Mouse (Mus musculus): Measurements from ENCODE around the gene Prpsap2. TPM values are rescaled to one million over a fixed set of nuclear protein-coding genes. Genes with fewer than 3 reads are reported as not detected.
"Not testable (repeated sequence)": the region's sequence is repeated elsewhere in the genome, so short reads cannot be mapped to it uniquely, and the experiment has no call there.

Gene Prpsap2
- 30.1 and 34.0 TPM in 2 replicates for polyA plus RNA-seq (2016; fragmentation: Nextera tagmentation; extraction: Ambion mirVana)

- peak within 1 kb of the TSS; percentile 88 for H3K27ac ChIP-seq
- peak; percentile 89 for ATAC-seq (ENCODE audit: insufficient number of reproducible peaks, insufficient read depth, low FRiP score, low TSS enrichment, low read depth)
- peaks cover 5% of the 10 kb centered on the region; the same call in 1 of the 2 replicates for H3K36me3 ChIP-seq
These were observed at the start of gene Prpsap2 for GRCm38 (mm10) chr11:61761584-61762407. Gene Prpsap2, minus strand, starts transcription at chr11:61762088.

DNA sequence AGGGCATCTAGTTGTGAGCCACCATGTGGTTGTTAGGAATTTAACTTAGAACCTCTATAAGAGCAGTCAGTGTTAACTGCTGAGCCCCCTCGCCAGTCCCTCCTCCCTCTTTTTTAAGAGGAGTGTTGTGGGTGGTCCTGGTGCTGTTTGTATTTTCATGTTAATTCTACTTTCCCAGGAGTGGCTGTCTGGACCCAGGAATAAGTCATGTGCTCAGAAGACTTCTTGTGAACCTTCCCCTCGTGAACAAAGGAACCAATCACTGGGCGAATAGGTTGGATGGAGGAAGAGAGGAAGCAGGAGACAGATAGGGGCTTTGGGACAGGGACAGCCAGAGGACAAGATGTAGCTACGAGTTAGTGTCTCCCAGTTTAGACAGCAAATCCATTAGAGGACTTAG lies 47.9 kb upstream of the Prpsap2 start:
- H3K9me3 ChIP-seq = no peaks in the 10 kb centered on the region
- H3K4me2 ChIP-seq = no peak overlapping the region
- no peak overlapping the region for H3K27ac ChIP-seq
- no peaks in the 10 kb centered on the region for H3K4me1 ChIP-seq (replicated peaks)
- no peaks in the 10 kb centered on the region for H3K27me3 ChIP-seq
- H3K9ac ChIP-seq (replicated peaks) = no peak overlapping the region
- H3K36me3 ChIP-seq = peaks cover 79% of the 10 kb centered on the region
- H3K4me3 ChIP-seq (replicated peaks) = no peak overlapping the region
- ATAC-seq (ENCODE audit: insufficient number of reproducible peaks, insufficient read depth, low FRiP score, low TSS enrichment, low read depth) = no peak
- WGBS = 38% methylated on average over 4 of the region's 4 CpGs

More at GRCm38 (mm10) chr11:61761584-61762407, at the start of gene Prpsap2:
- Histone ChIP-seq H3K9me3 (no peaks in the 10 kb centered on the region), H3K4me1 (replicated peaks) (peaks cover 7% of the 10 kb centered on the region), H3K27me3 (no peaks in the 10 kb centered on the region), H3K9ac (replicated peaks) (peak within 1 kb of the TSS; percentile 81), H3K4me2 (peak within 1 kb of the TSS; percentile 67), H3K4me3 (replicated peaks) (peak within 1 kb of the TSS; percentile 58)
- under 1% methylated on average over 51 of the region's 51 CpGs for WGBS

- Histone ChIP-seq H3K4me1 (replicated peaks) (no peaks in the 10 kb centered on the region), H3K27ac (no peak overlapping the region), H3K4me2 (no peak overlapping the region), H3K36me3 (peaks cover 71% of the 10 kb centered on the region), H3K9me3 (no peaks in the 10 kb centered on the region), H3K27me3 (no peaks in the 10 kb centered on the region), H3K4me3 (replicated peaks) (no peak overlapping the region), H3K9ac (replicated peaks) (no peak overlapping the region)
- 90% methylated on average over 2 of the region's 2 CpGs for WGBS
- ATAC-seq (ENCODE audit: insufficient number of reproducible peaks, insufficient read depth, low FRiP score, low TSS enrichment, low read depth) = no peak
These were observed 46.7 kb upstream of the Prpsap2 start for GRCm38 (mm10) chr11:61808551-61809117.

- Histone ChIP-seq H3K27ac (no peak overlapping the region), H3K9me3 (no peaks in the 10 kb centered on the region), H3K4me1 (replicated peaks) (no peaks in the 10 kb centered on the region), H3K27me3 (no peaks in the 10 kb centered on the region), H3K4me3 (replicated peaks) (no peak overlapping the region), H3K9ac (replicated peaks) (no peak overlapping the region), H3K4me2 (no peak overlapping the region), H3K36me3 (peaks cover 66% of the 10 kb centered on the region)
- WGBS = 79% methylated on average over 1 of the region's 1 CpGs
- ATAC-seq (ENCODE audit: insufficient number of reproducible peaks, insufficient read depth, low FRiP score, low TSS enrichment, low read depth) = no peak
These were observed 31.6 kb upstream of the Prpsap2 start for GRCm38 (mm10) chr11:61793441-61793840.

- WGBS = 97% methylated on average over 1 of the region's 1 CpGs
These were observed 26.7 kb upstream of the Prpsap2 start for GRCm38 (mm10) chr11:61788550-61788949.

DNA sequence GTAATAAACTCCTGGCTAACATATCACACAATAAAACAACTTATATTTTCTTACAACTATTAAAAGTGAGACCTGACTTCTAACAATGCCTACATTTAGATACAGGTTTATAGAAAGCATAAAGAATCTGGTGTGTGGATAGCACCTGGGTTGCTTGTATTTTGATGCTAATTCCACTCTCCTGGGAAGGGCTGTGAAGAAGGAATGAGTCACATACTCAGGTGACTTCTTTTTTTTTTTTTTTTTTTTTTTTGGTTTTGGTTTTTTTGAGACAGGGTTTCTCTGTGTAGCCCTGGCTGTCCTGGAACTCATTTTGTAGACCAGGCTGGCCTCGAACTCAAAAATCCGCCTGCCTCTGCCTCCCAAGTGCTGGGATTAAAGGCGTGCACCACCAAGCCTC lies 20.6 kb upstream of the Prpsap2 start:
- not testable (repeated sequence) for H3K4me3 ChIP-seq (replicated peaks); H3K9ac ChIP-seq (replicated peaks); H3K27ac ChIP-seq; H3K4me1 ChIP-seq (replicated peaks); ATAC-seq (ENCODE audit: insufficient number of reproducible peaks, insufficient read depth, low FRiP score, low TSS enrichment, low read depth); H3K27me3 ChIP-seq; H3K4me2 ChIP-seq; H3K9me3 ChIP-seq
- 95% methylated on average over 3 of the region's 3 CpGs for WGBS
- peaks cover 65% of the 10 kb centered on the region for H3K36me3 ChIP-seq

More at GRCm38 (mm10) chr11:61788550-61788949, 26.7 kb upstream of the Prpsap2 start:
- Histone ChIP-seq H3K27ac (no peak overlapping the region), H3K9me3 (no peaks in the 10 kb centered on the region), H3K9ac (replicated peaks) (no peak overlapping the region), H3K4me2 (no peak overlapping the region), H3K36me3 (peaks cover 72% of the 10 kb centered on the region), H3K4me3 (replicated peaks) (no peak overlapping the region), H3K27me3 (no peaks in the 10 kb centered on the region), H3K4me1 (replicated peaks) (no peaks in the 10 kb centered on the region)
- ATAC-seq (ENCODE audit: insufficient number of reproducible peaks, insufficient read depth, low FRiP score, low TSS enrichment, low read depth) = no peak

DNA sequence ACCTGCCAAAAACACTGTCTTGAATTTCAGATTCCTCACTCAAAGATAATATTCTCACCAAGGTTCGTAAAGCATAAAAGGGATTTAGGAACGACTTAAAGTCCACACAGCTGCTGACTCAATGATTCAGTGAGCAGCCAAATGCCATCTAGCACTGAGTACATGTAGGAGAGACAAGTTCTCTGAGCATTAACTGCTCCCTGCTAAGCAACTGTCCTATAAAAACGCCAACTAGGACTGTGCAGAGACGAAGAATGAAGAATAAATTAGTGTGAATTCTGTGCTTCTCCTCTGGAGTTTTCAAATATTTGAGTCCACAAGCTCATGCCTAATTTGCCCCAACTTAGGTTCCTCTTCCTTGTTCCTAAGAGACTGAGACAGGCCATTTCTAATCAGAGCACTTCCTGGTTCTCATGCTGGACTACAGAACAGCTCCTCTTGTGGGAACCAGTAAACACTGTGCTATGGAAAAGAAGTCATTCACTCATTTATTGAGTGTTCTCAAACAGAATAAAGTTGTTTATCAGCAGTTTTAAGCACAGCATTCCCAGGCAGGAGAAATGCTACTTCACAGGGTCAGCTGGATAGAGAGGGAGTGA lies 12.8 kb upstream of the Prpsap2 start:
- Histone ChIP-seq H3K4me3 (replicated peaks) (no peak overlapping the region), H3K27me3 (no peaks in the 10 kb centered on the region), H3K27ac (no peak overlapping the region), H3K9me3 (no peaks in the 10 kb centered on the region), H3K4me1 (replicated peaks) (no peaks in the 10 kb centered on the region), H3K4me2 (no peak overlapping the region), H3K36me3 (peaks cover 44% of the 10 kb centered on the region), H3K9ac (replicated peaks) (no peak overlapping the region)
- 88% methylated on average over 4 of the region's 4 CpGs for WGBS
- no peak for ATAC-seq (ENCODE audit: insufficient number of reproducible peaks, insufficient read depth, low FRiP score, low TSS enrichment, low read depth)

DNA sequence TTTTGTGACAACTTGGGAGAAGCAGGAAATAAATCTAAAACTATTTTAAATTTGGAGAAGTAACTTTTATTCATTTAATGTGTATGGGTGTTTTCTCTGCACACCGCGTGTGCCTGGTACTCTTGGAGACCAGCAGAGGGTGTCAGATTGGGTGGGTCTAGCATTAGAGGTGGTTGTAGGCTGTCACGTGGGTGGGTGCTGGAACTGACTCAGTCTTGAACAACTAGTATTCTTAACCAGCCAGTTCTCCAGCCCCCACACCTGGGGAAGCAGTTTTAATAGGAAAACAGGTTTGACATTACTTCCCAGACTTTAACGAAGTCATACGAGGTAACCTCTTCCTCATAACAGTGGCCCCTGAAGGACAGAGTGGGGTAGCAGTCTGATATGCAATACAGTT lies 1.4 kb downstream of the Prpsap2 start:
- H3K9ac ChIP-seq (replicated peaks) = no peak overlapping the region
- H3K4me3 ChIP-seq (replicated peaks) = peak overlapping the region; percentile 58
- H3K4me1 ChIP-seq (replicated peaks) = peaks cover 7% of the 10 kb centered on the region
- WGBS = 71% methylated on average over 5 of the region's 5 CpGs
- no peaks in the 10 kb centered on the region for H3K27me3 ChIP-seq
- no peak for ATAC-seq (ENCODE audit: insufficient number of reproducible peaks, insufficient read depth, low FRiP score, low TSS enrichment, low read depth)
- H3K27ac ChIP-seq = no peak overlapping the region
- H3K9me3 ChIP-seq = no peaks in the 10 kb centered on the region
- peaks cover 17% of the 10 kb centered on the region; the same call in 1 of the 2 replicates for H3K36me3 ChIP-seq
- H3K4me2 ChIP-seq = peak overlapping the region; percentile 67

- no peak overlapping the region for H3K9ac ChIP-seq (replicated peaks)
- peaks cover 47% of the 10 kb centered on the region for H3K36me3 ChIP-seq
- WGBS = 92% methylated on average over 2 of the region's 2 CpGs
- ATAC-seq (ENCODE audit: insufficient number of reproducible peaks, insufficient read depth, low FRiP score, low TSS enrichment, low read depth) = no peak
- no peak overlapping the region for H3K4me2 ChIP-seq
- H3K27ac ChIP-seq = no peak overlapping the region
- peaks cover 7% of the 10 kb centered on the region for H3K4me1 ChIP-seq (replicated peaks)
- no peaks in the 10 kb centered on the region for H3K27me3 ChIP-seq
- no peak overlapping the region for H3K4me3 ChIP-seq (replicated peaks)
- no peaks in the 10 kb centered on the region for H3K9me3 ChIP-seq
These were observed 4.7 kb downstream of the Prpsap2 start for GRCm38 (mm10) chr11:61757151-61757550.

DNA sequence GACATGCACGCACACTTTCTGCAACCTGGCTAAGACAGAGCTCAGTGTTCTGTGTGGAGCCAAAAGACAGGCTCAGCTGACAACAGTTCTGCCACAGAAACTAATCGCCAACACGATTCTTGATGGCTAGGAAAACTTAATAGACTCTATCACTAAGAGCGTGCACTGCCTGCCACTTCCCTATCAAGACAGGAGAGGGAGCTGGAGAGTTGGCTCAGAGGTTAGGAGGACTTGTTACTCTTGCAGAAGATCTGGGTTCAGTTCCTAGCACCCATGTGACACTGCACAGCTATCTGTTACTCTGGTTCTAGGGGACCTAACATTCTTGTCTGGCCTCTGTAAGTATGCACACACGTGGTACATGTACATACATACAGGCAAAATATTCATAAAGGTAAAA lies 10.3 kb downstream of the Prpsap2 start:
- H3K36me3 ChIP-seq = peaks cover 92% of the 10 kb centered on the region
- no peaks in the 10 kb centered on the region for H3K4me1 ChIP-seq (replicated peaks)
- ATAC-seq (ENCODE audit: insufficient number of reproducible peaks, insufficient read depth, low FRiP score, low TSS enrichment, low read depth) = no peak
- H3K4me3 ChIP-seq (replicated peaks) = no peak overlapping the region
- H3K9me3 ChIP-seq = no peaks in the 10 kb centered on the region
- no peak overlapping the region for H3K27ac ChIP-seq
- H3K4me2 ChIP-seq = no peak overlapping the region
- WGBS = 84% methylated on average over 5 of the region's 5 CpGs
- no peaks in the 10 kb centered on the region for H3K27me3 ChIP-seq
- no peak overlapping the region for H3K9ac ChIP-seq (replicated peaks)

DNA sequence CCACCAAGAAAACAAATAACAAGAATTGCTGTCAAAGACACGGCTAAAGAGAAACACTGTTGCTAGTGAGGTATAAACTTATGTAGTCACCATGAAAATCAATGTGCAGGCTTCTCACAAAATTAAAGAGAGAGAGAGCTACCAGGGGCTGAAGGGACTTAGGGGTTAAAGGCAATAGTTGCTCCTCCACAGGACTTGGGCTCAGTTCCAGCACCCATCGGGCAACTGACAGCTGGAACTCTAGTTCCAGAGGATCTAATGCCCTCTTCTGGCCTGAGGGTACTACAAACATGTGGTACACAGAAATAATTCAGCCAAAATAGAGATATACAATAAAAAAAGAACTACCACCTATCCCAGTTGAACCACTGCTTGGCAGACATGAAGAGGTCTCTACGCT lies 14.7 kb downstream of the Prpsap2 start:
- H3K4me2 ChIP-seq = no peak overlapping the region
- no peak overlapping the region for H3K9ac ChIP-seq (replicated peaks)
- no peaks in the 10 kb centered on the region for H3K4me1 ChIP-seq (replicated peaks)
- no peak overlapping the region for H3K27ac ChIP-seq
- H3K36me3 ChIP-seq = peaks cover 91% of the 10 kb centered on the region
- ATAC-seq (ENCODE audit: insufficient number of reproducible peaks, insufficient read depth, low FRiP score, low TSS enrichment, low read depth) = no peak
- no peak overlapping the region for H3K4me3 ChIP-seq (replicated peaks)
- WGBS = 73% methylated on average over 3 of the region's 3 CpGs
- no peaks in the 10 kb centered on the region for H3K27me3 ChIP-seq
- no peaks in the 10 kb centered on the region for H3K9me3 ChIP-seq

Data from limb, embryonic 12.5 days (tissue).